Mouse (Mus musculus) heart, postnatal 14 days (tissue): ENCODE data around the gene Zfp1. TPM values are rescaled to one million over a fixed set of nuclear protein-coding genes. Genes with fewer than 3 reads are reported as not detected.
A peak's percentile ranks its signal among the peaks of the same experiment; 100 is the strongest.

ENCODE experiments used
- DNase-seq, 2 experiments: peaks; one replicate each; pipeline ENCODE4 v3.0.0; 2021 to 2022
- intact Hi-C: fragments of 180-260 bp; cut with DNase I; formaldehyde crosslinking; loops from one replicate; pipeline ENCODE4 v1.15.1; 2025
- long read RNA-seq, 2 experiments: library from polyadenylated mRNA; stranded (forward); transcript quantifications; one replicate each; pipeline ENCODE4 v2.0.0; 2021
- total RNA-seq, 2 experiments: library from RNA; stranded (reverse); gene quantifications; 2 replicates each; pipeline ENCODE4 v1.2.3; 2021

Zfp1 gene
- total RNA-seq: 1 to 10 TPM; 6.9 to 8.2 TPM
- long read RNA-seq, experiment 1, partial matches to known transcripts: 1 of 9 reads
- long read RNA-seq, experiment 1, other reads (novel, unspliced or antisense): 2 of 9 reads
- long read RNA-seq, experiment 2, transcript Zfp1-201 (4 exons, 1,811 nt): major isoform, 9 of 14 reads
- long read RNA-seq, experiment 2, partial matches to known transcripts: 0 of 14 reads
- long read RNA-seq, experiment 2, other reads (novel, unspliced or antisense): 4 of 14 reads

DNA sequence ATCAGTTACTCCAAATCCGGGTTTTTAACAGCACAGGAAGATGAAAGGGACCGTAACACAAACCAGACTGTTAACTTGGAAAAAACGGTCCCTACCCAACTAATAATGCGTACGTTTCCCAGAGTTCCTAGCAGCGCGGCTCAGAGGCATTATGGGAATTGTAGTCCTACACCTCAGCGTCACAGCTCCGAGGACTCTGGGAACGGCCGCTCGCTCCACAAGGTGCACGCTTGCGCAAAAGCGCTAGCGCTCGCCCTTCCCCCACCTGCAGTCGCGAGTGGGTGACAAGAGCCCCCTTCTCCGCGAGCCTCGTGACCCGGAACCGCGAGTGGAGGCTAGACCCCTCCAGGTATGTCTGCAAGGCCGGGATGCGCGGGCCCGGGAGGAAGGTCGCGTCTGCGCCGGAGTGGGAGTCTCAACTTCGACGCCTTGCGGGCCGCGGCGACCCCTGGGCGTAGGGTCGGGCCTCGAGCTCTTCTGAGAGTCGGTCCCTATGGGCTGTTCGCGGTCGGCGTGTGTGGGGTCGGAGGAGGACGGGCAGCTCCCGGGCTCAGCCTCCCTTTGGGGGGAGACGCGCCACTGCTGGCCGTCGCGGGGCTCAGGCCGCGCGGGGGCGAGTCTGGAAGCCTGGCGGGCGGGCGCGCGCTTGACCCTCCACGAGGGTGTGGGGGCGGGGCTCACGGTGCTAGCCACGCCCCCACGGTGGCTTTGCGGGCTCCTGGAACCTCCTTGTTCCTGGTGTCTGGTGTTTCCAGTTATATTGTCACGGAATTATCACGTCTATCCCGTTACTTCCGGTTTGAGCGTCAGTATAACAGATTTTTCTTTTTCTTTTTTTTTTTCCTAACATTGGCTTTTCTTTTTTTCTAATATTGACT is at the start of gene Zfp1:
Gene Zfp1 (plus strand): TSS at position 138 of the 878 bp plus-strand sequence.
- intact Hi-C loops: loop anchor here (1.0 kb wide), 1 partner anchor 18 kb away; no protein-coding TSS in a partner anchor
- DNase-seq: peak; percentile 90 to 93

DNA sequence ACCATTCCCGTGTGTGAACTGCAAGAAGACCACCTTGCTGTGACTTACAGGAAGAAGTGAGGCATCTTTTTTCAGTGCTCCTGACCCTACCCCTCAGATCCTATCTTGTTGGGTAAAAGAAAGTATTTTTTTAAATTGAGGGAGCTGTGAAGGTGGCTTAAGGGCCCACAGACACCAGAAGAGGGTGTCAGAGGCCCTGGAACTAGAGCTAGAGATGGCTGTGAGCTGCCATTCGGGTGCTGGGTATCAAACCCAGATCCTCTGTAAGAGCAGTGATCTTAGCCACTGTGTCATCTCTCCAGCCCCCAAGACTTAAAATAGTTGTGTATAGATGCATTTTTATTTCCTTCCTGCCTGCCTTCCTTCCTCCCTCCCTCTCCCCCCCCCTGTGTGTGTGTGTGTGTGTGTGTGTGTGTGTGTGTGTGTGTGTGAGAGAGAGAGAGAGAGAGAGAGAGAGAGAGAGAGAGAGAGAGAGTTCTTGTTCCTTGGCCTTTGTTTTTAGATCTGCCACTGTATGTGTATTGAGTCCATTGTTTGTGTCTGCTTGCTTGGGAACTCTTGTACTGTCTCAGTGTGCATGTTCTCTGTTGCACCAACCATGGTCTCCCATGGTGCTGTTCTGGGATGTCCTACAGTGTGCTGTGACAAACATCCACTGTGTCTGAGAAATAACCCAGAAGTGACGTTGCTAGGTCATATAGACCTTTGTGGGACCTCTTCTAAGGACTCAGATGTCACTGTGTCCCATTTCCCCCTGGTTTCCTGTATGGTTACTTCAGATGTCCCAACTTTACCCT is 49.0 kb upstream of the Zfp1 start:
- DNase-seq: no peak
- intact Hi-C loops: no loop called here

DNA sequence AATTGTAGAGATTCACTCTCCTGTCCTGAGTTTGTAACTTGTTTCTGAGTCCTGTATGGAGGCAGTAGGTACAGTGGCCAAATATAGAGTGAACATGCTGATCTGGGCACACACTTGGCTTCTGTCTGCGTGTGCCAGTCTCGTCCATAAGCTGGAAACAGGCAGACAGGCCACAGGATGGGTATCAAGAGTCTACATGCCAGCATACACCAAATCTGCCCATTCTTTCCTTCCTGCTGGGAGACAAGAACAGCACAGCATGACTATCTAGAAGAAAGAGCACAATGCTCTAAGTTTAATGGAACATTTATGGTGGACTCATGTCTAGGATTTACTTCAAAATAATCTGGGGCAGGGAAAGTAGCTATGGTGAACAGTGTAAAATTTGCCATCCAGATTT is 48.2 kb upstream of the Zfp1 start:
- intact Hi-C loops: loop anchor here (5.0 kb wide), 1 partner anchor 33 kb away; no protein-coding TSS in a partner anchor
- DNase-seq: no peak

DNA sequence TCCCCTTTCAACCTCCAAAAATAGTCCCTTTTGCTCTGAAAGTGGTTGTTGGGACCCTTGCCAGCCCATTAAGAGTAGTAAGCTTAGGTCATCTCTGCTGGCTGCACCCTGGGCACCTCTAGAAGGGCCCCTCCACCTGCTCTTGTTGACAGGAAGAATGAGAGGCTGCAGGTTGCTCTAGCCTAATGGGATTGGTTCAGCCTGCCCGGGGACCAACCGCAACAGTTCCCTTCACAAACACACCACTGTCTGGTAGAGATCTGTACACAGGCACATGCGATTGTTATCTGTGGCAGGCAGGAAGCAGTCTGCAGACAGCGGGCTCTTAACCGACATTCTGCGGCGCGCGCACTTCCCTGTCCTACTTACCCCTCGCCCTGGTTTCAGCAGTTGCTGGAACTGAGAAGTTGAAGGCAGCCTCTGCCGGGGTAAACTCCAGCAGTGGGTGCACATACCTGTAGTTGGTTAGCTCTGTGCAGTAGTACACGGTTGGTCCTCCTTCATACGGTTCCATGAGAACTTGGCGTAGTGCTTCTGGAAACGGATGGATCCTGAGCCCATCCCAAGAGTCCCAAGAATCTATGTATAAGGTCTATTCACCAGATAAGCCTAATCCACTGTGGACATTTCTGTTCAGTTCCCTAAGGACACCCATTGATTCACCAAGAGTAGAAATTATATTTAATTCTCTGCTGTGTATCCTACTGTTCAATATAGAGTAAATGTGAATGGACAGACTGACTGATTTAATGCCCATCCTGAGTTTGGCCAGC is 47.3 kb upstream of the Zfp1 start:
- DNase-seq: peak; percentile 54 to 55
- intact Hi-C loops: loop anchor here (5.0 kb wide), 1 partner anchor 34 kb away; no protein-coding TSS in a partner anchor

DNA sequence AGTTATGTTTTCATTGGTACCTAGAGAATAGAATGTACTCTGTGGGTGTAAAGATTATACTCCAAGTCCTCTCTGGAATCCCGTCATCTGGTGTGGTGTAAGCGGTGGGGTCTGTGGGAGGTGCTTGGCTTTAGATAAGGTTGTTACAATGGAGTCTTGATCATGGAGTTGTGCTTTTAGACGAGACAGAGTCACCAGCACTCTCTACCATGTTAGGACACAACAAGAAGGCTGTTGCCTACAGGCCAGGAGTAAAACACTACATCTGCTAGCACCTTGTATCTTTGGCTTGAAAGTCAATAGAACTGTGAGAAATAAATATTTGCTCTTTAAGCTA is 46.7 kb upstream of the Zfp1 start:
- DNase-seq: no peak
- intact Hi-C loops: loop anchor here (5.0 kb wide), 1 partner anchor 34 kb away; no protein-coding TSS in a partner anchor

DNA sequence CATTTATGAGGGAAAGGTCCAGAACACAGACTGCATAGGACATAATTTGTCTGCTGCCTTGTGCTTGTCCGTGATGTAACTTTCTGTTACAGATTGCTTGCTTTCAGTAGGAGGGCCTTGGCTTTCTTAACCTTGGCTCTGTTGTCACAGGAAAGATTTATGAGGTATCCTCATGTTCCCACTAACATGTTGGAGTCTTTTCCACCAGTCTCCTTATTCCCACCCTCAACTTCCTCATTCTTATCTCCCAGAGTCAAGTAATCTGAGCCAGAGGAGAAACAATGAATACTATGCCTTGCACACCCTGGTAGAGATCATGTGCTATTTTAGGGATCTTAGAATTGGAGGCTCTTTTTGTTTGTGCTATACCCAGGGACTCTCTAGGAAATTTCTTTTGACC is 45.9 kb upstream of the Zfp1 start:
- peak in 1 of 2 experiments; percentile 32 for DNase-seq
- intact Hi-C loops: loop anchor here (5.0 kb wide), 1 partner anchor 35 kb away; no protein-coding TSS in a partner anchor

DNA sequence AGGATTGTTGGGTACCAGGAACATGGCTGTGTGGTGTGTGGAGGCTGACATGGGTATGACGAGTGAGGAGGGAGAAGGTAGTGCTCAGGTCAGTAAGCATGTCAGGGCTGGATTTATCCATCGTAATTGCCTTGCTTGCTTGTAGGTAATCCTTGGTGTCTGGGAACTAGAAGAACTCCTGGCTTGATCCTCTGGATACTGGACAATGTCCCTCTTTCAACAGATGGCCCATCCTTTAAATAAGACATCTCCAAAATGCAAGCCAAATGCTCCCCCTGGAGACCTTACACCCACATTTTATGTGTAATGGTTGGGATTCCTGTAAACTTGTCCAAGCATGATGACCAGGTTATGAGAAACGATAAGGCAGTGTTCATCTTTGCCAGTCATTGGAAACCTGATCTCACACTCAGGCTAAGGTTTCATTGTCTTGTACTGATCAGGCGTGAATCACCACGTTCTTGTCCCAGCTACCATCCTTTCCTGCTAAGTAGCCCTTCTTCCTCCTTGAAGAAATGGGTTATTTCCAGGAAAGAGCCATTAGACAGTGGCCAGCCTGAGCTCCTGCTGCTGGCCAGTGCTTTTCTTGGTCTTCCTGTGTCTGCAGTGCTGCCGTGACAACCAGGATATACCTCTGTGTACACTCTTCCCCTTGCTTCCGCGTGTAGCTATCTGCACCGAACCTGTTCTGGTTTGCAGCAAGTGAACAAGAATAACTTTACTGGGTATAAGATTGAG is 43.3 kb upstream of the Zfp1 start:
- intact Hi-C loops: loop anchor here (5.0 kb wide), 1 partner anchor 38 kb away; no protein-coding TSS in a partner anchor
- DNase-seq: no peak

DNA sequence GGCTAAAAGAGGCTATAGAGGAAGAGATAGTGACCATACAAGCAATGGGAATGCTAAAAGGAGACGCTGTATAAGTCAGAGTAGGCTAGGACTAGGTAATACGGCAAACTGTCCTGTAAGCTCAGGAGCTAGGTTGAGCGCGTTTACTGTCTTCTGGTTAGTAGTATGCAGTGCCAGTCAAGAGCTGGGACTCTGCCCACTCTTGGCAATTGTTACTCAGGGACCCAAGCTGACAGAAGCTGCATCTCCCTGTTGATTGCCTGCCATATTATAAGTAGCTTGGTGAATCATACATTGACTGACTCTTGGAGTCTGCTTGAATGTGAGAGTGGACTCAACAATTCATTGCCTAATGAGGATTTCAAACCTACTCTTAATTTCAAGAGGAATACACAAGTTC is 41.2 kb upstream of the Zfp1 start:
- no peak for DNase-seq
- intact Hi-C loops: no loop called here

DNA sequence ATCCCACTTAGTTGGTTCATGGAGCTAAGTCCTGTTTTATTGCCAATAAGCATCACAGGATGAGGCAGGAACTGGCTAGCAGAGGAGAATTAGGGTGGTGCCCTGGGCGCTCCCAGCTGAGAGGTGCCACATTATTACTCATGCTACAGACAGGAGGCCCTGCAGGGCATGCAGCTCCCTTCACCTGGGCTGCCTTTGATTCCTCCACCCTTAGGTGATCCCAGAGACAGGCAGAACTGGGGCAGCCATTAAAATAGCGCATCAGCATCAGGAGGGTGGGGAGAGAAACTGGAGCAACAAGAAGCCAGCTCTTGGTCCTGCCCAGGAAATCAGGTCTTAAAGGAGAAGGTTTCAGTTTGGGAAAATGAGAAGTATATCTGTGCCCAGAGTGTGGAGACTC is 38.2 kb upstream of the Zfp1 start:
- no peak for DNase-seq
- intact Hi-C loops: no loop called here

DNA sequence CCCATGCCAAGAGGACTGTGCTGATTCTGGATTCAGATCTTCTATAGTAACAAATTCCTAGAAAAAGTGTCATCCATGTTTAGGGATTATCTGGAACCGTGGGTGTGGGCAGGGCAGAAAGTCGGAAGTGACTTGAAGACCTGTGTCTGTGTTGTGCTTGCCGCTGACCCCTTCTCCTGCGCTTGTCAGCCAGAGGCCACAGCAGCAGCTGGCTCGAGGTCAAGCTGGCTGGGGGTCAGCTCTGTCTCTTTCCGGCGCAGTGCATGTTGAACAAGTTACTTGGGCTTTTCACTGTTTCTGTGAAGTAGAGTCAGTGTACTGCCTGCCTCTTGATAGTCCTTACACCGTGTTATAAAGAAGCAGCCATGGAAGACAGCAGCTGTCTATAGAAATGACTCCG is 36.2 kb upstream of the Zfp1 start:
- intact Hi-C loops: no loop called here
- no peak for DNase-seq

DNA sequence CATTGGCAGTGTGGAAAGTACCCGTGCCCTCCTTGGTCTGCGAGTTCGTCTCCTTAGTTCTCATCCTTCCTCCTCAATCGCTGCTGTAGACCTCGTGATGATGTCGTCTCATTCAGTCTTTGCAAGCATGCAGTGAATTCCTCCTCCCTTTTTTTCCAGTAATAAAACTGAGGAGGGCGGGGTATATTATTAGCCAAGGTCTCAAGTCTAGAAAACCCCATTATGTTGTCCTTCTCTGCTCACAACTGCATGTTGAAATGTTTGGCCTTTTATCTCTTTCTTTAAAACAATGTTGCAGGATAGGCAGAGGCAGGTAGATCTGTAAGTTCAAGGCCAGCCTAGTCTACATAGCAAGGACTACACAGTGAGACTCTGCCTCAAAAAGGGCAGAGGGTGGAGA is 35.8 kb upstream of the Zfp1 start:
- DNase-seq: no peak
- intact Hi-C loops: no loop called here

DNA sequence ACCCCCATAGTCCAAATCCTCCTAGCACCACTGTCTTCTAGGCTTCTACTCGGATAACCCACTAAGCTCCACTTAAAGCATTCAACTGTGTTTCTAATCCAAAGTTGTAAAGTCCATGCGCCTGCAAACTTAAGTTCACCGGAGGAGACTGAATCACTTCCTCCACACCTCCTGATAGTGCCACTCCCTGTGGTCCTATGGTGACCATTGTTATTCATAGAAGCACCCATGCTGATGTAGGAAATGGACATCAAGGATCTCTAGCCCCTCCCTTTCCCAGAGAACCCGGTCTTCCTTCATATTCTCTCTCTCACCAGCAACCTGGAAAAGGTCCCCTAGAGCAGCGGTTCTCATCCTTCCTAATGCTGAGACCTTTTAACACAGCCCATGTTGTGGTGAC is 30.0 kb upstream of the Zfp1 start:
- no peak for DNase-seq
- intact Hi-C loops: no loop called here

DNA sequence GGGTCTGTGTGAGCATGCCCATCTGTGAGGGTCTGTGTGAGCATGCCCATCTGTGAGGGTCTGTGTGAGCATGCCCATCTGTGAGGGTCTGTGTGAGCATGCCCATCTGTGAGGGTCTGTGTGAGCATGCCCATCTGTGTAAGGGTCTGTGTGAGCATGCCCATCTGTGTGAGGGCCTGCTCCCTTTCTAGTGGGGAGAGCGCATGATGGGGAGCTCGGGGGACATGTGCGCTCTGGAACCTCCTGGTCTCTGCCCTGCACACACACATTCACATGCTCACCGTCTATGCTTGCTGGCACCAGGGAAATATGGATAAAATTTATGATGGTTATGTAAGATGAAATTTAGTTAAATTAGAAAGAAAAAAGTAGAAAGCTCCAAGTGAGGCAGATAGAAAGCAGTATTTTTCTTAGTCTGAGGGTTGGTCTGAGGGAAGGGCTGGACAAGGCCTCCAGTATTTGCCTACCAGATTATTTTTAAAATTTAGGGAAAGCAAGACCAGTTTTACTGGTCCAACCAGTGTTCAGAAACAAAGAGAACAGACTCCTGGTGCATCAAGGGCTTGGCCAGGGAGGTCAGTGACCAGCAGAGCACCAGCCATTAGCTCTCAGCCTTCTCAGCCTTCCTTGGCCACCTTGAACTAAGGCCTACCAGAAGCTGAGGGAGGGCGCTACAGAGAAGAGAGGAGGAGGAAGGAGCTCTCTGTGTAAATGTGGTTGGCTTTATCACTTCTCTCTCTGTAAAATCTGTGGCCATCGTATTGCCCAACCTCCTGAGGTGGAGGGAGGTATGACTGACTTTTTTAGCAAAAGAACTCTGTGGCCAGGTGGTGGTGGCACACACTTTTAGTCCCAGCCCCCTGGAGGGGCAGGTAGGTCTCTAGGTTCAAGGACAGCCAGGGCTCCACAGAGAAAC is 28.2 kb upstream of the Zfp1 start:
- intact Hi-C loops: no loop called here
- DNase-seq: no peak

DNA sequence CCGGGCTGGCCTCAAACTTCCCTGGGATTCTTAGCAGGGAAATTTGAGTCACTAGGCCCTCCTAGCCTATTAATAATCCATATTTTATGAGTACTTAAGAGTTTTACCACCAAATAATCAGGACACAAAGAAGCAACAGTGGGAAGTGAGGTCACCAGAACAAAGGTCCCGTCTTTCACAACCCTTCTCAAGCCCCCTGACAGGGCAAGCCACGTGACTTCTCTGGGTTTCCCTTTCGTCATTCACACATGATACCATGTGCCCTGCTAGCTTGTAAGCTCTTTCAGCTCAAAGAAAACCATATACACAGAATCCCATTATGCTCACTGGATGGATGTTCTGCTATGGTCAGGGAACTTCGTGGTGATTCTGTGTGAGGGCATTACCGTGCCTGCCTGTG is 25.4 kb upstream of the Zfp1 start:
- no peak for DNase-seq
- intact Hi-C loops: no loop called here

DNA sequence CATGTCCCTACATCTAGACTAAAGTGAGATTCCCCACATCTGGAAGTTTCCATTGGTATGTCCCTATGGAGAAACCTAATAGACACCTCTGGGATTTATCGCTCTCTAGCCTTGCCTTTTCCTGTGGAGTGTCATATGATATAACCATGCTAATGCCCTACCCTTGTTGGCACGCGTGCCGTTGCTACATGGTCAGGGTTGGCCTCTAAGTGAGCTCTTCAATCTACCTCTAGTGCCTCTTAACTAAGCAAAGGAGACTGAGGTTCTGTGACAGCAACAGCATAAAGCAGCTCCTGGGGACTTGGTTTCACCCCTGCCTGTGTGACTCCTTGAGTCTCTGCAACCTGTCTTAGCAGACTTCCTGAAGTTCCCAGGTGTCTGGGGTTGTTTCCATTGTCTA is 24.9 kb upstream of the Zfp1 start:
- intact Hi-C loops: no loop called here
- no peak for DNase-seq

DNA sequence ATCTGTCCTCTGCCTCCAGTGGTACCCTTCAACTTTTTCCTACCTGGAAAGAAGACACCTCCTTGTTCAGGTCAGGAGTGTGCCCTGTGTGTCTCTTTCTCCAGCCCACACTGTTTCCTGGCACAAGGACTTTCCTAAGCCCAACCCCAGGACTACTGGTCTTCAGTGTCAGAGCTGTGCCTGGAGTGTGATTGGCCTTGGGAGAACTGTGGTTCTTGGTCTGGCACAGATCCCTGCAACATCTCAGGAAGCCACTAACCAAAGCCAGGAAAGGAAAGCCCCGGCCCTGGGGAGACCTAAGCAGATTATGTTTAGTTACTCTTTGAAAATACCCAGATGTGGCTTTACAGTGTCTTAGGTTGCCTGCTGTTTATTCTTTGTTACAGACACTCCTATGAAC is 23.3 kb upstream of the Zfp1 start:
- DNase-seq: peak; percentile 38 to 58
- intact Hi-C loops: no loop called here

DNA sequence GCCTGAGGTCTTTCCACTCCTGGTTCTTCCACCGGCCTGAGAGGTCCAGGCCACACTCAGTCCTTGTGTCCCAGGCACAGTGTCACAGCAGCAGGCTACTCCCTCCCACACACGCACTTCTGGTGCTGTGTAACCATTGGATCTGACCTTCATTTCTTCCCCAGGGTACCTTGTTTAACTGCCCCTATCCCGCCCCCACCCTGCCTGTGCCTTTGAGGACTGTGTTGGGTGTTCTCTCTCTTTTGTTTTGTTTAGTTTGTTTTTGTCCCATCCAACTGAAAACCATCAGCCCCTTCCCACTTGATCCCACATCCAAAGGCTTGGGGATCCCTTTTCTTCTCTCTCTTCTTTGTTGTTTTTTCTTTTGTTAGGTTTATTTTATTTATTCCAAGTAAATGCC is 21.1 kb upstream of the Zfp1 start:
- intact Hi-C loops: no loop called here
- DNase-seq: no peak

DNA sequence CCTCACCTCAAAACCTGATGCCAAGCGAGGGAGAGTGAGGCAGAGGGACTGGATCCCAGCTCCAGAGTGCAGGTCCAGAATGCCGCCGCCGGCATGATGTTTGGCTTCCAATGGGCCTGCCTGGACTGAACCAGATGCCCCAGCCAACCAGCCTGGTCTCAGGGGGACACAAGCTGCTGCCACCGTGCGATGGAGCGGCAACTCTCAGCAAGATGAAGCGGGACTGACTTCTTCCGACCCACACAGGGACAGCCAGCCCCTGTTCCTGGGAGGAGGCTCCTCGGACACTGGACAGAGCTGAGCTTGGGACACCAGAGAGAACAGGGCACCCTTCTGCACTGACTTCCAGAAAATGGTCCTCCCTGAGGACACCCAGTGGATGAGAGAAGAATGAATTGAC is 20.6 kb upstream of the Zfp1 start:
- no peak for DNase-seq
- intact Hi-C loops: no loop called here
